Mouse (Mus musculus) frontal cortex, postnatal 10 days (tissue): ENCODE measurements around the gene Kmt2b.
A peak's percentile ranks its signal among the peaks of the same experiment; 100 is the strongest.

Experiments
- DNase-seq, 2 experiments: peaks; one replicate each; pipeline ENCODE4 v3.0.0; 2022; ENCODE audit warnings: low spot score in 2 of 2, mixed read lengths in 1 of 2

Gene Kmt2b

GRCm38 (mm10) chr7:30566033-30566432 lies 22.5 kb downstream of the Kmt2b start:
- DNase-seq = no peak

GRCm38 (mm10) chr7:30564970-30565571 lies 23.5 kb downstream of the Kmt2b start, which contains the start of gene Igflr1:
Gene Igflr1, plus strand, starts transcription at chr7:30565427.
- DNase-seq = no peak

GRCm38 (mm10) chr7:30563906-30564280 lies 24.6 kb downstream of the Kmt2b start:
- no peak for DNase-seq

GRCm38 (mm10) chr7:30563117-30563905 lies 25.2 kb downstream of the Kmt2b start, which contains the start of the genes U2af1l4, Gm49396 and Psenen:
Gene U2af1l4, plus strand, starts transcription at chr7:30563301.
Gene Gm49396, plus strand, starts transcription at chr7:30563344.
Gene Psenen, minus strand, starts transcription at chr7:30563627.
- peak; percentile 94 for DNase-seq

GRCm38 (mm10) chr7:30562526-30563116 lies 25.9 kb downstream of the Kmt2b start:
- DNase-seq = no peak

GRCm38 (mm10) chr7:30560296-30560695 lies 28.2 kb downstream of the Kmt2b start:
- DNase-seq = no peak

DNA sequence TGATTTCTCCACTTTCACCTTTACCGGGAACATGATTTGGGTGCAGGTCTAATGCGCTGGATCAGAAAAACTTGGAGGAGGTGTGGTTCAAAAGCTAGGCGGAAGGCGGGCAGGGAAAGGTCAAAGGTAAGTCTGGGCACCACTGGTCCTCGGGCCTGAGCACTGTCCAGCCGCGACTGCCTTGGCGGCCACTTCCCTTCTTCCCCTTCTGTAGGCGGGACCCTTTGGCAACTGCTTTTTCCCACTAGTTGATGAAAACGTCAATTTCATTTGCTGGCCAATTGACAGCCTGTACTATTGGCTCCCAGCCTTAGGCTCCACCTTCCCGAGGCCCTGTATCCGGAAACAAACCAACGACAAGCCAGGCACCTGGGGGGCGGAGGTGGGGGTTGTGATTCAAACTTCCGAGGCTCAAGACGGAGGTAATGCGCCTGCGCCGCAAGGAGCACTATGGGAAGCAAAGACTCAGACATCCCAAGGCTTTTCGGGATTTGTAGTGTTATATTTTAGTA lies 29.0 kb downstream of the Kmt2b start, which contains the start of gene Lin37:
TSS of gene Lin37 (minus strand) at position 396 of the 512 bp plus-strand sequence.
- DNase-seq = peak; percentile 97 to 98

GRCm38 (mm10) chr7:30558656-30559442 lies 29.7 kb downstream of the Kmt2b start:
- no peak for DNase-seq

DNA sequence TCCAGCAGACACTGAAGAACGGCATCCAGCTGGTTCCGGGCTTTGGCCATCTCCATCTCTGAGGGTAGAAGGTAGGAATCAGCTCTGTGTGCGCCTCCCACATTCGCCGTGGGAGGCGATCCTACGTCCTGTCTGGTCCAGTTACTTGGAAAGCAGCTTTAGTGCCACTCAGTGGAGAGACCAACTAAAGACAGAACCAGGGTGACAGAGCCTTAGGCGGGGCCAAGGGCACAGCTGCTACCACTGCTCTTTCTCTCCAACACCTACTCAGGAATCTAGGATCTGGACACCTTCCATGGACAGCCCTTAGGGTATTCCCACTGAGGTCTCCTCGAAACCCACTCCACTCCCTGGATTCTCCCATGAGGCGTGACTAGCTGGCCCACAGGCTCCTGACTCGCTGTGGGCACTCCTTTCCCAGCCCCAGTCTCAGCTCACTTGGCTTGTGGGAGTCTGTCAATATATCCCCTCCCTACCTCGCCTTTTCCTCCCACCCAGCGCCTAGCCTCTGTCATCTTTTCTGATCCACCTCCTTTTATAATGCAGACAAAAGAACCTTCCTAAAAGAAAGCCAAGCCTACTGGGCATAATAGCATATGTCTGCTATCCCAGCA lies 30.5 kb downstream of the Kmt2b start:
- no peak for DNase-seq

DNA sequence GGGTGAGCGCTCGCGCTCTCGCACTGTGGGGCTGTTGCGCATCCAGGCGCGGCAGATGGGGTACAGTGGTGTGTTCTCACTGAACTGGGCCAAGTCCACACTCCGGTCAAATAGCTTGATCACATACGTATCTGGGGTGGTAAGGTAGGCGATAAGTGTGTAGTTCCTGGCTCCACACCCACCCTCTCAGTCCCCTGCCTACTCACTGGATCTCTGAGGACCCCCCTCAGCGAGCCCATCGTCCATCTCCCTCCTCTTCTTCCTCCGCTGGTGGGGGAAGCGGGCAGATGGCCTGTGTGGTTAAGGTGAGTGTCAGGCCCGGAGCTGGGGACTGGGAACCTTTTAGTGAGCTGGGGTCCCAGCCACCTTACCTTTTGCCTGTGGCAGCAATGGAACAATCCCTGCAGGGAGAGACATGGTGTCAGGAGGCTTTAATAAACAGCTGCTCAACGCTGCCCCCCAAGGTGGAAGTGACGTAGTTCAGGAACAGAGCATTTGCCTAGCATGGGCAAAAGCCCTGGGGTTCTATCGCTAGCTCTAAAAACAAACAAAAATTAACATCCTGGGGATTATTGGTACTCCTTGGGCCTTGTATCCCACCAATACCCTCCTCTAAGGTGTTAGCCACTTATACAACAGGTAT lies 31.5 kb downstream of the Kmt2b start:
- no peak for DNase-seq

- no peak for DNase-seq
Observed at GRCm38 (mm10) chr7:30553810-30554584, 34.5 kb downstream of the Kmt2b start.

DNA sequence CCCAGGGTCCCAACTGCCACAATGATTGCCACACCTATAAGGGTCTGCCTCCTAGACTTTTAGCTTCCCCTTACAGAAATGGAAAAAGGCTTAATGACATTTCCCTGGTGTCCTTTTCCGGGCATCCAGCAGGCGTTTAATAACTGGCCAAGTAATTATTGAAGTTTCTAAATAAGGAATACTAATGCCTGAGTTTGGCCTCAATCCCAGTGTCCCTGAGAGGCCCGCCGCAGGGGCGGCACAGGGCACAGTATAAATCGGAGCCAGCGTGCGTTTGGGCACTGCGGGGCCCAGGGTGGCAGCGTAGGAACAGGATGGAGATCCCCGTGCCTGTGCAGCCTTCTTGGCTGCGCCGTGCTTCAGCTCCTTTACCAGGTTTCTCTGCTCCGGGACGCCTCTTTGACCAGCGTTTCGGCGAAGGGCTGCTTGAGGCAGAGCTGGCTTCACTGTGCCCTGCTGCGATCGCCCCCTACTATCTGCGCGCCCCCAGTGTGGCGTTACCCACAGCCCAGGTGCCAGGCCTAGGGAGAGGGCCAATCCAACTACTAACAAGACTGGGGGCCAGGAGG lies 35.4 kb downstream of the Kmt2b start:
- DNase-seq = peak in 1 of 2 experiments; percentile 48

- DNase-seq = peak; percentile 95
Observed at GRCm38 (mm10) chr7:30552102-30553020, 36.2 kb downstream of the Kmt2b start, which contains the start of the genes Hspb6 and Proser3. Gene Hspb6, plus strand, starts transcription at chr7:30552178. Gene Proser3, minus strand, starts transcription at chr7:30552299.

GRCm38 (mm10) chr7:30551445-30552101 lies 37.0 kb downstream of the Kmt2b start:
- no peak for DNase-seq

DNA sequence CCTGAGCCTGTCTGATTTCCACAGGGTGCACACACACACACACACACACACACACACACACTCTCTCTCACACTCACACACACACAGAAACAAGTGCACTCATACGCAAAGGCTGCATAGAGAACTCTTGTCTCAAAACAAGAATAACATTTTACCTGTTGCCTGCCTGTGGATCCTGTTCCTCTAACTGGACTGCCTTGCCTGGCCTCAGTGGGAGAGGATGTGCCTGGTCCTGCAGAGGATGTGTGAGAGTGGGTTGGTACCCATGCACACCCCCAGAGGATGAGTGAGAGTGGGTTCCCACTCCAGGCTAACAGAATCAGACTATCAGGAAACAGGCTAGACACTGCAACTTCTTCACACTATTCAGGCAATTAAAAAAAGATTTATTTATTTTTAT lies 37.9 kb downstream of the Kmt2b start:
- DNase-seq = no peak

- no peak for DNase-seq
Observed at GRCm38 (mm10) chr7:30549880-30550279, 38.6 kb downstream of the Kmt2b start.

DNA sequence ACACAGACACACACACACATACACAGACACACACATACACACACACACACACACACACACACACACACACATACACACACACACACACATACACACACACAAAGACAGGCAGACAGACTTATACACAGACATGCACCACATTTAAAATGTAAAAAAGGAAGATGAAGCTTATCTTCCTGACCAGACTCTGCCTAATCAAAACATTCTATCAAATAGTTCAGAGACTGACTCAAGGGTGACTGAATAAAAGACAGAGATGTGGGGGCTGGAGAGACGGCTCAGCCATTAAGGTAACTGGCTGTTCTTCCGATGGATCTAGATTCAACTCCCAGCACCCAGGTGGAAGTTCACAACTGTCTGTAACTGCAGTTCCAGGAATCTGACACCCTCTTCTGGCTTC lies 44.2 kb downstream of the Kmt2b start:
- DNase-seq = no peak

DNA sequence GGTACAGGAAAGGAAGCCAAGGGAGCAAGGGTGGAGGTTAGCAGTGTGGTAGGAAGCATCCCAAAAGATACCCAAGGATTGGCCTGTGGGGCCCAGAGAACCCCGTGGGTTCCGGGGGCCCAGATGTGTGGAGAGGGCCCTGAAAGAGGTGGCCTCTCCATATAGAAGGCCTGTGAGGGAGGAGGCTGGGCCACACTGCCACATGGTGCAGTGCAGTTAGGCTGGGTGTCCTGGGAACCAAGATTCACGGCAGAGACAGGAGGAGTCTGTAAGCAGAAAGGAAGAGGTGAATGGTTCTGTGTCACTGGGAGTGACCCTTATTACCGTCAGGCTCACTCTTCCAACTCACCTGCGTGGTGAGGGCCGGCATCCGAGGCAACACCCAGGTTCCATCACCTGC lies 48.0 kb downstream of the Kmt2b start:
- no peak for DNase-seq
